Mouse (Mus musculus): ENCODE results near the gene Mrgbp. TPM values are rescaled to one million over a fixed set of nuclear protein-coding genes. Genes with fewer than 3 reads are reported as not detected.

The Mrgbp gene
- 10 to 100 TPM; 13.1 to 13.7 TPM for total RNA-seq (2021)

DNA sequence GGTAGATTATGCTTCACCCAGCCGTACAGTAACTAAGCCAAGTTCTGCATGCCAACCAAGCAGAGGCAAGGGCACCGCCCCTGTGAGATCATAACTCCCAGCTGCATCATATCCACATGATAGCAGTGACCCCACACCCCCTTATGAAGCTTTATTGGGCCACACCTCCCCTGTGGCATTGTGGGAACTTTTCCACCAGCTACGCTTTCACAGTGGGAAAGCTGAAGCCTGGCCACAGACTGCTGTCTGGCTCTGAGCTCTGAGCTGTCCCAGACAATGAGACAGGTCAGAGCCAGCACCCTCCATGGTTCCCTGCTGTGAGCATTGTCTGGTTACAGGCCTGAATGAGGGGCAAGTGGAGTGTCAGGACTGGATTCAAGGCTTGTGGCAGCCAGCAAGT, at the start of gene Mrgbp:
Gene Mrgbp, plus strand, starts transcription at position 303 of the 400 bp plus-strand sequence.
- DNase-seq: no peak
- intact Hi-C loops (cut with DNase I): loop anchor here (5.0 kb wide), 1 partner anchor 196 kb away; the partner anchor contains the start of gene Bhlhe23

- DNase-seq: no peak
- intact Hi-C loops (cut with DNase I): no loop called here
Measured at GRCm38 (mm10) chr2:180531671-180532385, 49.3 kb upstream of the Mrgbp start.

- intact Hi-C loops (cut with DNase I): no loop called here
- DNase-seq: peak in 1 of 2 experiments; percentile 12
Measured at GRCm38 (mm10) chr2:180532386-180532995, 48.6 kb upstream of the Mrgbp start.

DNA sequence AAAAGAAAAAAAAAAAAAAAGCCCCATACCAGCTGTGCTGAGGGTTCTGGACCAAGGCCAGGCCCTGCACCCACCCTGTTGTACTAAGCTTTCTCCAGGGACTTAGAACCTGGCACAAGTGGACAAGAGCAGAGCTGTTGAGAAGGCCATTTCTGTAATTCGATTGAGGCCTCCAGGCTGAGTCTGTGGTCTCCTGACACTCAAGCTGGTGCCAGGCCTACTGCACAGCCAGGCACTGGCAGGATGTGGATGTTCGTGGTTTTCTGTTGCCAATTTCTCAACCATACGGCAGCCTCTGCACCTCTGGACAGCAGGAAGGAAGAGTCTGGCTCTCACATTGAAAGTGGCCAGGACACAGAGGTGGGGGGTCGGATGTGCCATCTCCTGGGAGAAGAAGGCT, 47.9 kb upstream of the Mrgbp start:
- intact Hi-C loops (cut with DNase I): no loop called here
- no peak for DNase-seq

DNA sequence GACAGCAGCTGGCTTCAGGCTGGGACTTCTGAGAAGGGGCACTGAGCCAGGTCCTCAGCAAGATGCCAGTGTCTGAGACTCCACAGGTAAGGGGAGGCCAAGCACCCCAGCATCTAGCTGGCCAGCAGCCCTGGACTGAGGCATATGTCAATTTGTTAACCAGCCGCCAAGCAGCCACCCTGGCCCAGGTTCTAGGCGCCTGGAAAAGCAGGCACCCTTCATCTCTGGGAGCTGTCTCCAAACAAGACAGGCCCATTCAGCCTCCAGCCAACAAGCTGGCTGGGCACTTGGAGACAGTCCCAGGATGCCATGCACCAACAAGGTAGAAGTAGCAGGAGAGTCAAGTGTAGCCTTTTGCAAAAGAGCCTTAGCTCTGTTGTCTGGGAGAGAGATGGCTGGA, 37.4 kb upstream of the Mrgbp start:
- DNase-seq: no peak
- intact Hi-C loops (cut with DNase I): no loop called here

DNA sequence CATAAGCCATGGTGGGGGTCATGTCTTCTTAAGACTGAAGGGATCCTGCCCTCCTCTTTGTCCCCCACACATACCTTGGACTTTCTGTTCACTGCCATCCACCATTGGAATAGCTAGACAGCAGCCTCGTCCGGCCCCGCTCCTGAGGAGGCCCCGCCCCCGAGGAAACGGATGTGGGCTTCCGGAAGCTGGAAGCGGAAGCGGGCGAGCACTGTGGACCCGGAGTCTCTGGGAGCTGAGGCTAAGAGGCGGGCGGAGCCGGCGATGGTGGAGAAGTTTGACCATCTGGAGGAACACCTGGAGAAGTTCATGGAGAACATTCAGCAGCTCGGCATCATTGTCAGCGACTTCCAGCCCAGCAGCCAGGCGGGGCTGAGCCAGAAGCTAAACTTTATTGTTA, 36.1 kb upstream of the Mrgbp start:
- intact Hi-C loops (cut with DNase I): no loop called here
- no peak for DNase-seq

DNA sequence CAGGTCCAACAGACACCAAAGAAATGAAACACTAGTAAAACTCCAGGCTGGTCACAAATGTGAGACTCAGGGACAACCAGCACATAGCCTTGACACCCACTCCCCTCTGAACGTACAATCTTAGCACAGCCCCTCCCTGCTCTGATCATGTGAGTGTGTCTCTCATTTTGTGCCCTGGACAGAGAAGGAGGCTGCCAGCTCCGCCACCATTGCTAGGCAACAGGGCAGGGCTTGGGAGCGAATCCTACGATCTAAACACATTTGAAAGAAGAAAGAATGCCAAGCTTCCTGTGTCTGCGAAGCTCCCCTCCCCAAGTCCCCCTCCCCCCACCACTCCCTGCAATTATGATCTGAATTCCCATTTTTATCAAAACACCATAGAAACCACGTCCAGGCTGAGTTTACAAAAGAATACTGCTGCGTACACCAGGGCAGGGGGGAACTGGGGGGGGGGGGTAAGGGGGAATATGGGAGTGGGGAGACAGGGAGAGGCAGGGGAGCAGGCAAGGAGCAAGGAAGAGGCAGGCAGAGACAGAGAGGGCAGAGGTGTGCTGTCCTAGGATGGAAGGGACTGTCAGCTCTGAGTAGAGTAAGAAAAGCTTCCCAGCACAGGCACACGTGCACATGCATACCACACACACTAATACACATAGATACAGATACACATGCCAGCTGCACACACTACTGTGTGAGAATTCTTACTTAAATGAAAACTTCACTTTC, 33.6 kb upstream of the Mrgbp start:
- no peak for DNase-seq
- intact Hi-C loops (cut with DNase I): no loop called here

- intact Hi-C loops (cut with DNase I): no loop called here
- no peak for DNase-seq
Measured at GRCm38 (mm10) chr2:180552340-180552739, 28.8 kb upstream of the Mrgbp start.

DNA sequence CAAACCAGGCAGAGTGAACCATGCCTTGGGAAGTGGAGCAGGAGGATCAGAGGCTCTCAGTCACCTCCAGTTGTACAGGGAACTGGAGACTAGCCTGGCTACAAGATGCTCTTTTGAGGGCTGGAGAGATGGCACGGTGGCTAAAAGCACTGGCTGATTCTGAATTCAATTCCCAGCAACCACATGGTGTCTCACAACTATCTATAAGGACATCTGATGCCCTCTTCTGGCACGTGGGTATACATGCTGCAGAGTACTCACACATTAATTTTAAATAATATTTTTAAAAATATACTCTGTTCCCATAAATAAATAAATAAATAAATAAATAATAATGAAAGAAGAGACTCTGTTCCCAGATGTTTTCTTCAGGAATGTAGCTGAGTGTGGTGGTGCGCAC, 25.9 kb upstream of the Mrgbp start:
- intact Hi-C loops (cut with DNase I): no loop called here
- no peak for DNase-seq

DNA sequence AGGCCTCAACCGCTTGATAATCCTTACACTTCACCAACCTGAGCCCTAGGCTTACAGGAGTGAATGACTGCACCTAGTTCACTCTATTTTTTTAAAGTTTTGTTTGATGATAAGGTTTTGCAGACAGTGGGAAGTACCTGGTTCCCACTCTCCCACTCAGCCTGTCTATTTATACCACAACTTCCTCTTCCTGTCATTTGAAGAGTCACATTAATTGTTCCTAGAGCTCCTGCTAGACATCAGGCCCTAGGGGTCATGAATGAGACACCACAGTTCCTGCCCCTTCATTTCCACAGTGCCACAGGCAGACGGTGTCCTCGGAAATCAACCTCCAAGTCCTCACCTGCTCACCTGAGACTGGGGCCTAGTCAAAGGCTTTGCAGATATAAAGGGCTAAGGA, 24.6 kb upstream of the Mrgbp start:
- DNase-seq: no peak
- intact Hi-C loops (cut with DNase I): no loop called here

DNA sequence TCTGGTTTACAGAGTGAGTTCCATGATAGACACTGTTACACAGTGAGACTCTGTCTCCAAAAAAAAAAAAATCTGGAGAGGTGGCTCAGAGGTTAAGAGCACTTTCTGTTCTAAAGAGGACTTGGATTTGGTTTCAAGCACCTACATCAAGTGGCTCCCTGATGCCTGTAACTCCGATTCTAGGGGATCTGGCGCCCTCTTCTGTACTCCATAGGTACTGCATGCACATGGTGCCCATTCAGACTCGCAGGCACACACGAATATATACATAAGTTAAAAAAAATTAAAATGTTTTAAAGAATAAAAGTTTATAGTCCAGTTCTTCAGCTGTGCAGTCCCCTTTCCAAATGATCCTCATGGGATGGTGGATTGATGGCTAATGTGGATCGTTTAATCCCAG, 20.9 kb upstream of the Mrgbp start:
- no peak for DNase-seq
- intact Hi-C loops (cut with DNase I): no loop called here

DNA sequence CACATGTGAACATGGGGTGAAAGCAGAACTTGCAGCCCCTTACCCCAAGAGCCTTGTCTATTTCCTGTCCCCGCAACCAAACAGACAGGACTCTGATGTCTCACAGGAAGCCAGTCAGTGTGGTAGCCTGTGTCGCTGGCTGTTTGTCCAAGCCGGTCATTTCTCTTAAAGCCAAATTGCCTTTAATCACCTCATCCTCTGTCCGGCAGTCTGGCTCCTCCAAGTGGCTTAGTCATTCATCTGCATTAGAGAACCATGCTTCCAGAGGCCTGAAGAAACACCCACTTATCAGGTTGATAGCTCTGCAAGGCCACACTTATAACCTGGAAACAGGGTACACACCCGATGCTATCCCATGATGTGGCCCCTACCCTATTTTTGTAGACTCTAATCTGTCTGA, 19.0 kb upstream of the Mrgbp start:
- DNase-seq: no peak
- intact Hi-C loops (cut with DNase I): no loop called here

- intact Hi-C loops (cut with DNase I): no loop called here
- no peak for DNase-seq
Measured at GRCm38 (mm10) chr2:180563296-180563695, 17.8 kb upstream of the Mrgbp start.

DNA sequence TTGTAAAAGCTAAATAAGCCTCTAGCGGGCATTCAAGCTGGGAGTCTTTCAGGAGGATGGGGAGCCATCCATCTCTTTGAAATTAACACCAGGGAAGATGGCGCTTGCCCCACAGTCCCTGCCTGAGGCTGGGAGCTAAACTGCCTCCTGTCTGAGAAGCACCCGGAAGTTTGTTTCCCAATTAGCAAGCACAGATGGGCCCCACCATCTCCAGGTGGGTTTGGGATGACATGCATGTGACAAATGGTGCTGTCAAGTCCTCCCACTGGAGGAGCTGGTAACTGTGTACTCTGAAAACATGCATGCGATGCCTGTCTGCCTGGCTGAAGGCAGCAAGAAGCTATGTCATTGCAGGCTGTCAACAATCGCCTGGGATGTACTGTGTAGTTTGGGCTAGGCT, 17.3 kb upstream of the Mrgbp start:
- no peak for DNase-seq
- intact Hi-C loops (cut with DNase I): no loop called here

DNA sequence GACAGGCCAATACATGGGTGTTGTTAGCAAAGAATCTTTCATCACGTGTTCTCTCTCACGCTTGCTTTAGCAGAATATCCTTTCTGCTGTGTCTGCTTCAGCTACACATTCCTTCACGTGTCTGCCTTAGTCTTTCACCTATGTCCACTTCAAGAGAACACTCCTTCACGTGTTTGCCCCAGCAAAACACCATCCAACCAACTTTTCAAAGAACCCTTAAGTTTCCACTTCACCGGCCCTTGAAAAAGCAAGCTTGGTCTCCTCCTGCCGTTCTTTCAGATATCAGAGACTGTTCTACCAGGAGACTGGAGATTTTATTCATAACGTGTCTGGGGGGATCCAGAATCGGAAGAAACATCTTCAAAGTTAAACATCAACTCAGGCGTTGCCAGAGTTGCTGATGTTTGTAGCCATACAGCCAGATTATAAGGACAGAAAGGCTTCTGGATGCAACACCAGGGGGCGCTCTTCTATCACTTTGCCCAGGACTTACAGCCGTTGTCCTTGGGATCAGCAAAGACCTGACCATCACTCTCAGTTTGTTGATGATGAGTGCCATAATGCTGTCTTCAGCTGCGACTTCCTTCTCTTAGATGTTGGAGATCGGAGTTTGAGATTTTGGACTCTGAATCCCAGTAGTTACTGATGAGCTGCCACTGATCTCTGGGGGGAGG, 14.7 kb upstream of the Mrgbp start:
- DNase-seq: peak; percentile 48 to 66
- intact Hi-C loops (cut with DNase I): loop anchor here (1.0 to 5.0 kb wide), 3 partner anchors 12 to 211 kb away; partner anchors contain the start of gene Bhlhe23

GRCm38 (mm10) chr2:180569028-180569643, 12.0 kb upstream of the Mrgbp start:
- intact Hi-C loops (cut with DNase I): loop anchor here (5.0 kb wide), 2 partner anchors 178 to 208 kb away; partner anchors contain the start of gene Bhlhe23
- peak; percentile 75 for DNase-seq

DNA sequence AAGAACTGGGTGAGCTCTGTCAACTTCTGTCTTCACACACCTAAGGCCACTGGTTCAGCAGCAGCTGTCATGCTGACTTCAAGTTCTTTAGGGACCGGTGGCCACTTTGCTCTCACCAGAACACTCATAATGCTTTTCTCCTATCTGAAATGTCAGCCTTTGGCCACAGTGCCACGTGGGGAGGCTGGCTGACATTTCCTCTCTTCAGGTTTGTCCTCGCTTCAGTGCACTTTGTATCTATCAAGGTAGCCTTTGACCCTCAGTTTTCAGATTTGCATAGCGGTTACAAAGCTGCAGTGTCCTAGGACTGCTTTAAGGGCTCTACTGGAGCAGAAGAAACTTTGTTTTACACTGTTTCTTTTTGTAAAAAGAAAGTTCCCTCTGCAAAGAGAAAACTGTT, 4.6 kb upstream of the Mrgbp start:
- intact Hi-C loops (cut with DNase I): loop anchor here (5.0 kb wide), 2 partner anchors 149 to 299 kb away; no protein-coding TSS in a partner anchor
- no peak for DNase-seq

DNA sequence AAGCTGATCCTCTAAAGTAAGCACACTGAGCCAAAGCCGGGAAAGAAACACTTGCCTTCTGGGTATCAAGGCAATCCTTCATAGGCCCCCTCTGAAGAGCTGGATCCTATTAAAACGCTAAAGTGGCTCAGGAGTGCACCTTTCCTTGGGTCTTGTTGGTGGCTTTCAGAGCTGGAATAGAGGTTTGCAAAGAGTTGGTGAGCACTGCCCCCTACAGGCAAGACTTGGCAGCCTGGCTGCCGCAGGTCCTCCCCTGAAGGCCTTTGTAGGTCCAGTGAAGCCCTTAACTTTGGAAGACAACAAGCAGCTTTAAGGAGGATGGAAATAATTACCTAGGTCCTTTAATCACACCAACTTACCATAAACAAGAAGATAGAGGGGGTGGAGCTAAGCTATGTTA, 2.4 kb upstream of the Mrgbp start:
- intact Hi-C loops (cut with DNase I): loop anchor here (1.0 to 5.0 kb wide), 5 partner anchors 12 to 301 kb away; no protein-coding TSS in a partner anchor
- peak; percentile 72 to 81 for DNase-seq

- peak; percentile 99 for DNase-seq
- intact Hi-C loops (cut with DNase I): loop anchor here (1.0 to 5.0 kb wide), 2 partner anchors 163 to 195 kb away; partner anchors contain the start of gene Bhlhe23
Measured at GRCm38 (mm10) chr2:180582481-180583153, 1.5 kb downstream of the Mrgbp start.

DNA sequence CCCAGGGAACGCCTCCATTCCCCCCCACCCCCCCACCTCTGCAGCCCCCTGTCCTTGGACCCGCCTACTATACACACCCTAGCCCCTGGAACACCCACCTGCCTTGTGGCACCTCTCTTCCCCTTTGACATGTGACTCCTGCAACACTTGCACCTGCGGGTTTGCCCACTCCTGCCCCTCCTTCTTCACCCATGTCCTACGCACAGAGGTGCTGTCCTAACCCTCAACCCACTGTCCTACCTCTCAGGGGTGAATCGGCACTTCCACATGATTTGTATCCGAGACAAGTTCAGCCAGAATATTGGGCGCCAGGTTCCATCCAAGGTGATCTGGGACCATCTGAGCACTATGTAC, 2.0 kb downstream of the Mrgbp start:
- no peak for DNase-seq
- intact Hi-C loops (cut with DNase I): loop anchor here (5.0 kb wide), 1 partner anchor 194 kb away; the partner anchor contains the start of gene Bhlhe23
